Mouse (Mus musculus) thymus, adult 2 months (tissue): ENCODE measurements around the gene Dlst.

ENCODE experiments used
- CTCF ChIP-seq: fragments of 200-500 bp; IDR thresholded peaks from 2 replicates; pipeline ENCODE4 v1.5.1; 2012; ENCODE audit warnings: mild to moderate bottlenecking, control low read depth, low read length, moderate library complexity, borderline replicate concordance; ENCODE audit not compliant: control insufficient read depth, poor library complexity, insufficient read depth; ENCODE audit errors: extremely low read depth
- POLR2A ChIP-seq: fragments of 200-500 bp; IDR thresholded peaks from 2 replicates; pipeline ENCODE4 v1.6.1; 2012; ENCODE audit warnings: mild to moderate bottlenecking, low read length, control low read depth, moderate library complexity; ENCODE audit not compliant: control insufficient read depth, poor library complexity, insufficient read depth; ENCODE audit errors: extremely low read depth

GRCm38 (mm10) chr12:85121806-85122459, 11.3 kb downstream of the Dlst start:
- TF ChIP-seq CTCF = no peak
- no peak for TF ChIP-seq POLR2A
